Mouse (Mus musculus) heart, embryonic 13.5 days (tissue): Measurements from ENCODE around the gene Robo4. TPM values are rescaled to one million over a fixed set of nuclear protein-coding genes. Genes with fewer than 3 reads are reported as not detected.
A peak's percentile ranks its signal among the peaks of the same experiment; 100 is the strongest.

Experiments
- ATAC-seq: fragments of 200-750 bp; cut with Nextera tagmentation; 2 replicates; pipeline ENCODE4 v1.8.0; 2017; ENCODE audit warnings: moderate TSS enrichment; ENCODE audit not compliant: insufficient number of reproducible peaks, low FRiP score, low TSS enrichment; ENCODE audit errors: extremely low read depth
- H3K27ac ChIP-seq: fragments of 300-500 bp; sonication (generic); replicated peaks from 2 replicates; pipeline ENCODE4 v1.5.1; 2015; ENCODE audit warnings: moderate library complexity, mild to moderate bottlenecking, inconsistent platforms
- H3K27me3 ChIP-seq: fragments of 300-500 bp; sonication (generic); replicated peaks from 2 replicates; pipeline ENCODE4 v1.6.1; 2015; ENCODE audit warnings: mild to moderate bottlenecking, inconsistent platforms
- H3K36me3 ChIP-seq: fragments of 300-500 bp; sonication (generic); 2 replicates; pipeline ENCODE4 v1.6.1; 2015; ENCODE audit warnings: mild to moderate bottlenecking, inconsistent platforms
- H3K4me1 ChIP-seq: fragments of 300-500 bp; sonication (generic); 2 replicates; pipeline ENCODE4 v1.6.1; 2015; ENCODE audit warnings: inconsistent platforms
- H3K4me2 ChIP-seq: fragments of 300-500 bp; sonication (generic); 2 replicates; pipeline ENCODE4 v1.6.1; 2015; ENCODE audit warnings: inconsistent platforms, mild to moderate bottlenecking, moderate library complexity
- H3K4me3 ChIP-seq: fragments of 300-500 bp; sonication (generic); 2 replicates; pipeline ENCODE4 v1.5.1; 2015; ENCODE audit warnings: moderate library complexity, mild to moderate bottlenecking, inconsistent platforms
- H3K9ac ChIP-seq: fragments of 300-500 bp; sonication (generic); 2 replicates; pipeline ENCODE4 v1.6.1; 2015; ENCODE audit warnings: inconsistent platforms, mild to moderate bottlenecking, moderate library complexity
- H3K9me3 ChIP-seq: fragments of 300-500 bp; sonication (generic); 2 replicates; pipeline ENCODE4 v1.6.1; 2016; ENCODE audit warnings: inconsistent platforms
- WGBS: fragments of 180-500 bp; shearing (Covaris S2); methylation state at CpG from one replicate; pipeline ENCODE4 v1.1.7; 2015; ENCODE audit warnings: mixed read lengths; 5-methylcytosine and 5-hydroxymethylcytosine counted together
- polyA plus RNA-seq: library from polyadenylated mRNA; unstranded; fragments of >200 nt; fragmentation: Nextera tagmentation; extraction: Ambion mirVana; gene quantifications from 2 replicates; pipeline ENCODE4 v1.2.1, GENCODE M21; 2015

The Robo4 gene
- 7.4 and 8.8 TPM in 2 replicates for polyA plus RNA-seq

GRCm38 (mm10) chr9:37401802-37402201 is at the start of gene Robo4:
Robo4 (plus strand) TSS chr9:37401897.
- Histone ChIP-seq H3K27ac (peak within 1 kb of the TSS; percentile 54), H3K4me2 (peak within 1 kb of the TSS; percentile 50), H3K27me3 (peaks cover 2% of the 10 kb centered on the region), H3K9me3 (no peaks in the 10 kb centered on the region), H3K9ac (peak within 1 kb of the TSS; percentile 58), H3K36me3 (no peaks in the 10 kb centered on the region), H3K4me1 (no peaks in the 10 kb centered on the region), H3K4me3 (peak within 1 kb of the TSS; percentile 37)
- ATAC-seq: no peak; the same call in 1 of the 2 replicates
- WGBS: 11% methylated on average over 7 of the region's 7 CpGs

DNA sequence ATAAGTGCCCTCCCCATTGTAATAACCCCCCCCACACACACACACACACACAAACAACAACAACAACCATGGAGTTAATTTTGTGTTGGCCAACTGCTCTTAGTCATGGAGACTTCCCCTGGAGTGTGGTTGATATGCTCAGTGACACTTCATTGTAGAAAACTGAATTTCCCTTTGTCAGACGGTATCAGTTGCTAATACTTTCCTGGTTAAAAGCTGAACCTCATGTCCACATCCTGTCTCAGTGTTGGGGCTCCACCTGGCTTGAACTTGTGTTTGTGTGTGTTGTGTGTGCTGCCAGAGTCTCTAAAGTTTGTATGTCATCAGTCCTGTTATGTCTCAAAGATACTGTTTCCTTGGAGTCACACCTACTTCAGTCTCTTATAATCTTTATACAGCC is 47.2 kb upstream of the Robo4 start:
- ATAC-seq: no peak
- H3K4me3 ChIP-seq: no peak overlapping the region
- WGBS: 49% methylated on average over 1 of the region's 1 CpGs
- H3K36me3 ChIP-seq: no peaks in the 10 kb centered on the region
- no peaks in the 10 kb centered on the region for H3K9me3 ChIP-seq
- no peak overlapping the region for H3K27ac ChIP-seq
- no peak overlapping the region for H3K9ac ChIP-seq
- H3K4me2 ChIP-seq: no peak overlapping the region
- H3K27me3 ChIP-seq: no peaks in the 10 kb centered on the region
- peaks cover 4% of the 10 kb centered on the region for H3K4me1 ChIP-seq

- 0 out of 2 replicates have a peak overlapping the region, but pooled peaks have one; percentile 42 for H3K27ac ChIP-seq
Observed at GRCm38 (mm10) chr9:37358713-37359330, 42.9 kb upstream of the Robo4 start.

GRCm38 (mm10) chr9:37359331-37360220 is 42.1 kb upstream of the Robo4 start:
- no peaks in the 10 kb centered on the region for H3K27me3 ChIP-seq
- 53% methylated on average over 6 of the region's 6 CpGs for WGBS
- peak overlapping the region; percentile 42 for H3K27ac ChIP-seq
- peaks cover 9% of the 10 kb centered on the region for H3K4me1 ChIP-seq
- H3K9me3 ChIP-seq: no peaks in the 10 kb centered on the region
- peak overlapping the region; percentile 42 for H3K9ac ChIP-seq
- H3K36me3 ChIP-seq: no peaks in the 10 kb centered on the region
- no peak overlapping the region for H3K4me3 ChIP-seq
- no peak for ATAC-seq
- H3K4me2 ChIP-seq: no peak overlapping the region

More at GRCm38 (mm10) chr9:37358713-37359330, 42.9 kb upstream of the Robo4 start:
- Histone ChIP-seq H3K9me3 (no peaks in the 10 kb centered on the region), H3K4me1 (peaks cover 9% of the 10 kb centered on the region), H3K27me3 (no peaks in the 10 kb centered on the region), H3K4me3 (no peak overlapping the region), H3K4me2 (no peak overlapping the region), H3K36me3 (no peaks in the 10 kb centered on the region), H3K9ac (no peak overlapping the region)
- WGBS: 84% methylated on average over 7 of the region's 7 CpGs
- no peak for ATAC-seq

- no peaks in the 10 kb centered on the region for H3K9me3 ChIP-seq
- H3K4me2 ChIP-seq: no peak overlapping the region
- H3K27ac ChIP-seq: no peak overlapping the region
- no peak for ATAC-seq
- no peaks in the 10 kb centered on the region for H3K27me3 ChIP-seq
- H3K36me3 ChIP-seq: no peaks in the 10 kb centered on the region
- H3K4me3 ChIP-seq: no peak overlapping the region
- H3K9ac ChIP-seq: no peak overlapping the region
- peaks cover 9% of the 10 kb centered on the region for H3K4me1 ChIP-seq
Observed at GRCm38 (mm10) chr9:37362084-37362483, 39.6 kb upstream of the Robo4 start.

- Histone ChIP-seq H3K4me2 (no peak overlapping the region), H3K9me3 (no peaks in the 10 kb centered on the region), H3K36me3 (no peaks in the 10 kb centered on the region), H3K4me3 (no peak overlapping the region), H3K9ac (no peak overlapping the region), H3K4me1 (peaks cover 9% of the 10 kb centered on the region), H3K27ac (no peak overlapping the region), H3K27me3 (no peaks in the 10 kb centered on the region)
- ATAC-seq: no peak
- 55% methylated on average over 1 of the region's 1 CpGs for WGBS
Observed at GRCm38 (mm10) chr9:37362881-37363280, 38.8 kb upstream of the Robo4 start.

DNA sequence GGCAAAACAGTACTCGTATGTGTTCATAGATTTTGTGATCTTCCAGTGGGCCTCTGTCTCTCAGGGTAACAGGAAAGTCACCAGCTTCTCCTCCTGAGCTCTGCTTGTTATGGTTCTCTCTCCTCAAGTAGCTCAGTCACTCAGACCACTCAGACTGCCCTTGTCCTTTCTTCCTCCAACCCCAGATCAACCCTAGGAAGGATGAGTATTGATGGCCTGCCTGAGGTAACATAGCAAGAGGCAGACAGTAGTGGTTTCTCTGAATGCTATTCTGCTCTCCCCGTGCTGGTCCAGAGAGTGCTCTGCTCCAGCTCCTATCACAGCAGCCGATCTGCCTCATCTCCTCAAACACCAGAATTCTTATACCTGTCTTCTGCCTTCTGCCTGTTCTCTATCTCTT is 38.1 kb upstream of the Robo4 start:
- 59% methylated on average over 3 of the region's 3 CpGs for WGBS

GRCm38 (mm10) chr9:37364392-37364791 is 37.3 kb upstream of the Robo4 start:
- Histone ChIP-seq H3K9ac (no peak overlapping the region), H3K4me2 (no peak overlapping the region), H3K36me3 (no peaks in the 10 kb centered on the region), H3K27me3 (no peaks in the 10 kb centered on the region), H3K9me3 (no peaks in the 10 kb centered on the region), H3K27ac (no peak overlapping the region), H3K4me1 (peaks cover 6% of the 10 kb centered on the region), H3K4me3 (no peak overlapping the region)
- 69% methylated on average over 3 of the region's 3 CpGs for WGBS
- ATAC-seq: no peak

More for the DNA sequence above, 38.1 kb upstream of the Robo4 start:
- ATAC-seq: no peak
- H3K4me3 ChIP-seq: no peak overlapping the region
- H3K27me3 ChIP-seq: no peaks in the 10 kb centered on the region
- peaks cover 9% of the 10 kb centered on the region for H3K4me1 ChIP-seq
- no peak overlapping the region for H3K9ac ChIP-seq
- H3K9me3 ChIP-seq: no peaks in the 10 kb centered on the region
- H3K36me3 ChIP-seq: no peaks in the 10 kb centered on the region
- no peak overlapping the region for H3K4me2 ChIP-seq
- no peak overlapping the region for H3K27ac ChIP-seq

GRCm38 (mm10) chr9:37365706-37366105 is 36.0 kb upstream of the Robo4 start:
- H3K27me3 ChIP-seq: no peaks in the 10 kb centered on the region
- no peaks in the 10 kb centered on the region for H3K9me3 ChIP-seq
- 50% methylated on average over 5 of the region's 5 CpGs for WGBS
- H3K4me3 ChIP-seq: no peak overlapping the region
- no peak overlapping the region for H3K4me2 ChIP-seq
- H3K4me1 ChIP-seq: no peaks in the 10 kb centered on the region
- no peaks in the 10 kb centered on the region for H3K36me3 ChIP-seq
- H3K9ac ChIP-seq: no peak overlapping the region
- no peak for ATAC-seq
- H3K27ac ChIP-seq: no peak overlapping the region

DNA sequence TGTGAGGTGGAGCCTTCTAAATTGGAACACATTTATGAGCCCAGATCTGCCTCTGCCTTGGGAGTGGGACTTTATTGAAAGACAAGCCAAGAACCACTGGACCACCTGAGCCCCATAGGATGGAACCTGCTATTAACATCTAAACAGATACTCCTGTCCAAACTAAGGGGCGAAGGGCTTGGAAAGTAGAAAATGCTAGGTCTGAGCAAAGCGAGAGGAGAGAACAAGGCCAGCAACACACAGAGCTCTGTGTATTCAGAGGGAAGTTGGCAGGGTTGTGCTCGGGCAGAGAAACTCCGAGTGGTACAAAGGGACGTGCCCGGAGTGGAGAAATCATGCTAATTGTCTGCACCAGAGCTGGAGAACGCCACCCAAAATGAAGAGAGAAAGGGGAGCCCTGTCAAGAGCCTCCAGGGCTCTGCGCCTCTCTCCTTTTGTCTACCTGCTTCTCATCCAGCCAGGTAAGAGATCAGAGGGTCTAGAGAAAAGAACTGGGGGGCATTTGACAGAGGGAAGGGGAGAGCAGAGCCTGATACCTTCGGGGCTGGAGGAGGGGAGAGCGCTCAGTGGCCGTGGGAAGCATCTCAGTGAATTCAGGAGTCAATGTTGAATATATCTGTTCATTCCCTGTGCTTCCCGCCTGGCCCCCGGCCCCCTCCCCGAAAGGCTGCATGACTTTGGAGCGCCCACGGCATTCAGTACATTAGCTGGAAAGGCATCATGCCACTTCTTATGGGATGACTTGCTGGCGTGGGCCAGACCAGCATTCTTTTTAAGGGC is 34.2 kb upstream of the Robo4 start, which contains the start of gene Hepacam:
Gene Hepacam (plus strand): TSS at position 51 of the 780 bp plus-strand sequence.
- no peak within 1 kb of the TSS for H3K4me3 ChIP-seq
- WGBS: 79% methylated on average over 17 of the region's 17 CpGs
- no peak within 1 kb of the TSS for H3K9ac ChIP-seq
- no peaks in the 10 kb centered on the region for H3K27me3 ChIP-seq
- no peaks in the 10 kb centered on the region for H3K4me1 ChIP-seq
- no peak within 1 kb of the TSS for H3K4me2 ChIP-seq
- no peaks in the 10 kb centered on the region for H3K9me3 ChIP-seq
- ATAC-seq: no peak
- H3K36me3 ChIP-seq: no peaks in the 10 kb centered on the region
- no peak within 1 kb of the TSS for H3K27ac ChIP-seq
